Mouse (Mus musculus) forebrain, embryonic 14.5 days (tissue): ENCODE results near the gene Agpat2. TPM values are rescaled to one million over a fixed set of nuclear protein-coding genes. Genes with fewer than 3 reads are reported as not detected.

Experiments used
- ATAC-seq: fragments of 200-750 bp; cut with Nextera tagmentation; 2 replicates; pipeline ENCODE4 v1.8.0; 2017; ENCODE audit warnings: mild to moderate bottlenecking, moderate library complexity
- DNase-seq: peaks from one replicate; pipeline ENCODE4 v3.0.0-alpha.2; 2015; ENCODE audit warnings: low spot score
- H3K27ac ChIP-seq: fragments of 300-500 bp; sonication (generic); 2 replicates; pipeline ENCODE4 v1.5.1; 2014; ENCODE audit warnings: low read depth, mild to moderate bottlenecking, control low read depth, low read length, moderate library complexity
- H3K27me3 ChIP-seq: fragments of 300-500 bp; sonication (generic); replicated peaks from 2 replicates; pipeline ENCODE4 v1.6.1; 2014; ENCODE audit warnings: low read length, control low read depth, mixed read lengths; ENCODE audit not compliant: control insufficient read depth, insufficient read depth
- H3K36me3 ChIP-seq: fragments of 300-500 bp; sonication (generic); 2 replicates; pipeline ENCODE4 v1.6.1; 2014; ENCODE audit warnings: low read length, control low read depth; ENCODE audit not compliant: control insufficient read depth, insufficient read depth
- H3K4me1 ChIP-seq: fragments of 300-500 bp; sonication (generic); 2 replicates; pipeline ENCODE4 v1.6.1; 2014; ENCODE audit warnings: antibody characterized with exemption, low read length, control low read depth; ENCODE audit not compliant: control insufficient read depth, insufficient read depth
- H3K4me2 ChIP-seq: fragments of 300-500 bp; sonication (generic); 2 replicates; pipeline ENCODE4 v1.6.1; 2014; ENCODE audit warnings: mild to moderate bottlenecking, control low read depth, low read length
- H3K4me3 ChIP-seq: fragments of 300-500 bp; sonication (generic); 2 replicates; pipeline ENCODE4 v1.5.1; 2014; ENCODE audit warnings: low read depth, low read length, control low read depth
- H3K9ac ChIP-seq: fragments of 300-500 bp; sonication (generic); 2 replicates; pipeline ENCODE4 v1.6.1; 2014; ENCODE audit warnings: mild to moderate bottlenecking, low read length, control low read depth, moderate library complexity
- H3K9me3 ChIP-seq: fragments of 300-500 bp; sonication (generic); replicated peaks from 2 replicates; pipeline ENCODE4 v1.6.1; 2016; ENCODE audit warnings: low read length, control low read depth, mixed read lengths; ENCODE audit not compliant: control insufficient read depth
- WGBS: fragments of 180-500 bp; shearing (Covaris S2); extraction: QIAGEN DNeasy Blood & Tissue Kit; methylation state at CpG from one replicate; pipeline ENCODE4 v1.1.7; 2014; 5-methylcytosine and 5-hydroxymethylcytosine counted together
- polyA plus RNA-seq: library from polyadenylated mRNA; unstranded; fragments of >200 nt; fragmentation: Nextera tagmentation; extraction: Ambion mirVana; gene quantifications from 2 replicates; pipeline ENCODE4 v1.2.1, GENCODE M21; 2014

The Agpat2 gene
- polyA plus RNA-seq, 1 experiment from 2014 or later, result 4.0 TPM

DNA sequence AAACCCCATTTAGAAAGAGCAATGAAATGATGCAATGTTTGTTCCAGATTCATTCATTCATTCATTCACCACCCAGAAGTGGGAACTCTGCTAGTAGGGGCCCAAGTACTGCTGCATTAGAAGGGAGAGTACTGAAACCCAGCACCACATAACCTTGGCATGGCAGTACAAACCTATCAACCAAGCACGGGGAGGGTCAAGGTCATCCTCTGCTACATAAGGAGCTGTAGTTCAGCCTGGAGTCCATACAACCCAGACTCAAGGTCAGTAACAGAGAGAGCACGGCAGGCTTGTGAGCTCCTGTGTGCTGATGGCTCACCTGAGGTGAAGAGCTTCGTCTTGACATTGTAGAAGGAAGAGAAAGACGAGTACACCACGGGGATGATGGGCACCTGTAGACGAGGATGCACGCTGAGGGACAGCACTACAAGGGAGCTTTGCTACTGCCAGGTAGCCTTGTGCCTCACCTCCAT lies 9.7 kb downstream of the Agpat2 start:
- H3K36me3 ChIP-seq, result no peaks in the 10 kb centered on the region
- 93% methylated on average over 7 of the region's 7 CpGs for WGBS
- H3K4me1 ChIP-seq, result no peaks in the 10 kb centered on the region
- no peak overlapping the region for H3K4me2 ChIP-seq
- H3K9ac ChIP-seq, result no peak overlapping the region
- H3K27ac ChIP-seq, result no peak overlapping the region
- H3K9me3 ChIP-seq, result no peaks in the 10 kb centered on the region
- ATAC-seq, result no peak
- no peaks in the 10 kb centered on the region for H3K27me3 ChIP-seq
- H3K4me3 ChIP-seq, result no peak overlapping the region
- no peak for DNase-seq

DNA sequence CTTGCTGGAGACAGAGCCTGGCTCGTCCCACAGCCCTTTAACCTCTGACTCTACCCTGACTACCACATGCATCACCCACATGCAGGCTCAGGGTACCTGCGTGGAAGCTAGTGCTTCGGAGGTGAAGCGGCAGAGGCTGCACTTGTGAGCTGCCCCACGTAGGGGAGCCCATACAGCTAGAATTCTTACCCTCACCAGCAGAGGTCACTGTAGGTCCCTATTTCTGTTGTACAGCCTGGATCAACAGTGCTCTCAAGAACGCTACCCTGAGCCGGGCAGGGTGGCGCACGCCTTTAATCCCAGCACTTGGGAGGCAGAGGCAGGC lies 10.2 kb downstream of the Agpat2 start:
- H3K4me3 ChIP-seq, result no peak overlapping the region
- no peak overlapping the region for H3K4me2 ChIP-seq
- no peaks in the 10 kb centered on the region for H3K27me3 ChIP-seq
- ATAC-seq (no peak), DNase-seq (no peak)
- H3K9me3 ChIP-seq, result no peaks in the 10 kb centered on the region
- no peak overlapping the region for H3K27ac ChIP-seq
- 65% methylated on average over 9 of the region's 9 CpGs for WGBS
- H3K9ac ChIP-seq, result no peak overlapping the region
- H3K4me1 ChIP-seq, result no peaks in the 10 kb centered on the region
- H3K36me3 ChIP-seq, result no peaks in the 10 kb centered on the region

DNA sequence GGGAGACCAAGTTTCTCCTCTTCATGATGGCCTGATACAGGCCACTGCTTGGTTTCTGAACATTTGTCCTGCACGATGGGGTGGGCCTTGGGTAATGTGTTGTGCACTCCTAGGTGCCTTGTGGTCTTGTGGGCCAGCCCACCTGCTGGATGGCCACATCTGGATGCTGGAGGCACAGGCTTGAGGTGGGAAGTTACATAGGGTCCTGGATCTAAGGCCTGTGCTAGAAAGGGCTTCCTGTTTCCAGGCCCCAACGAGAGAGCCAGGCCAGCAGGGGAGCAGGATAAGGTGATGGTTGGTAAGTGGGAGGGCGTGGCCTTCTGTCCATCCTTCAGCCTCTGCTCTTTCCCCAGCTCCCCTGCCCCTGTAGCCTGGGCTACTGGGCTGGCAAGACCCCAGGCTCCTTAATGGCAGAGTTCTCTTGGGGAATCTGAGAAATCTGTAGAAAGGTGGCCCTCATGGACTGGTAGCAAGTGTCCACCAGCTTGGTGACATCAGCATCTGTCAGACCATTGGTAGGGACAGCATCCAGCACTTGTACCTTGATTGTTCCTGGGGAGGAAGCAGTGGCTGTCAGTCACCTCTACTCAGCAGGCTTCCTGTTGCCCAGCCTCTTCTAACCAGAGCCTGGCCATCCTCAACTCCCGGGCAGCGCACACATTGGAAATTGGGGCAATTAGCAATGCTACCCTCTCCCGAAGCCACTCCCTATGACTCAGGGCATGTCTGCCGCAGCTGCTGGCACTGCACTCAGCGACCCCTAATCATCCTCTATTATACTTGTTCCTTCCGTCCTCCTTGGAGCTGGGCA lies 10.8 kb downstream of the Agpat2 start:
- Histone ChIP-seq H3K4me3 (no peak overlapping the region), H3K27me3 (no peaks in the 10 kb centered on the region), H3K4me2 (no peak overlapping the region), H3K4me1 (no peaks in the 10 kb centered on the region), H3K27ac (no peak overlapping the region), H3K9ac (no peak overlapping the region), H3K9me3 (no peaks in the 10 kb centered on the region), H3K36me3 (no peaks in the 10 kb centered on the region)
- DNase-seq (no peak), ATAC-seq (no peak)
- 81% methylated on average over 9 of the region's 9 CpGs for WGBS

DNA sequence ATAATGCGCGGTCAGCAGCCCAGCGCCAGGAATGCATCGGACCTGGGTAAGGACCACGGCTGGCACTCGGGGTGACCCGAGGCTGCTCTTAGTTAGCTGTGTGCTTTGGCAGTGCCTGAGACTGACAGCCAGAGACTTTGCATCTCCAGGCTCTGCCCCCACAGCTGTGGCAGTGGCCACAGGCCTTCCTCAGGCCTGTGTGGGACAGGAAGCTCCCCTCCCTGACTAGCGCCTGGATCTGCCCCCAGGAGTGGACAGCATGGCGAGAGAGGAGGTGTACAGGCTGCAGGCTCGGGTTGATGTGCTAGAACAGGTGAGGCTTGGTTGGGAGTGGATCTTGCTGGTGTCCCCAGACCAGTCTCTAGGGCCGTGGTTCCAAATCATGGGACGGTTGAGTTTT lies 12.8 kb downstream of the Agpat2 start:
- WGBS, result 83% methylated on average over 12 of the region's 12 CpGs

DNA sequence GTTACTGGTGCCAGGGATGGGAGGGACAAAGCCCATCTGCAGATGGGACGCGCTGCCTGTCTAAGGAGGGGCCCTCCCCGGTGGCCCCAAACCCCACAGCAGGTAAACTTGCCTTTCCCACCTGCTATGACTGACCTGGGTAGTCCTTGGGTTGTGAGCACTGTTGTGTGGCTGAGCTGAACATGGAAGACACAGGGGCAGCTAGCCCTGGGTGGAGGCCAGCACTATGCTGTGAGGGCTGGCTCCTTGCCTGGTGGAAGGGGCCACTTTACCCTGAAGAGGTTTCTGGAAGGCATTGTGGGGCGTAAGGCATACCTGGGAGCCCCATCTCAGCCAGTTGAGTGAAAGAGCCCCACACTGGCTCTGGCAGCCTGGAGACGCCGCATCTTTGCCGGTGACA lies 13.3 kb downstream of the Agpat2 start:
- WGBS, result 86% methylated on average over 7 of the region's 7 CpGs

More for the DNA sequence above, 12.8 kb downstream of the Agpat2 start:
- Histone ChIP-seq H3K36me3 (no peaks in the 10 kb centered on the region), H3K27me3 (no peaks in the 10 kb centered on the region), H3K4me3 (no peak overlapping the region), H3K27ac (no peak overlapping the region), H3K4me2 (no peak overlapping the region), H3K4me1 (no peaks in the 10 kb centered on the region), H3K9me3 (no peaks in the 10 kb centered on the region), H3K9ac (no peak overlapping the region)
- ATAC-seq, result no peak
- DNase-seq, result no peak

DNA sequence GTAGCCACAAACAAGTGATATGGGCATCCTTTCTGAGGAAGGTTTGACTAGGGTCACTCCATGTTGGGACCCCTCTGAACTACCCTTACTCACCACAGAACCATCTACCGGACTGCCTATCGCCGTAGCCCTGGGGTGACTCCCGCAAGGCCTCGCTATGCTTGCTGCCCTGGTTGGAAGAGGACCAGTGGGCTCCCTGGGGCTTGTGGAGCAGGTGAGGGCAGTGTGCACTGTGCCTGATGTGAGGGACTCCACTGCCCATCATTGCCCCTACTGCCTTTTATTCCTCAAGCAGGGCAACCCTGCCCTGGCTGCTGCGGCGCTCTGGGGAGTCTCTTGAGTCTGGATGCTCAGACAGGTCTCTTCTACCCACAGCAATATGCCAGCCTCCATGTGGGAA lies 13.9 kb downstream of the Agpat2 start:
- H3K4me1 ChIP-seq, result no peaks in the 10 kb centered on the region
- WGBS, result 93% methylated on average over 7 of the region's 7 CpGs
- no peak overlapping the region for H3K9ac ChIP-seq
- no peak for DNase-seq
- H3K9me3 ChIP-seq, result no peaks in the 10 kb centered on the region
- H3K4me3 ChIP-seq, result no peak overlapping the region
- no peak for ATAC-seq
- H3K4me2 ChIP-seq, result no peak overlapping the region
- no peaks in the 10 kb centered on the region for H3K27me3 ChIP-seq
- no peaks in the 10 kb centered on the region for H3K36me3 ChIP-seq
- H3K27ac ChIP-seq, result no peak overlapping the region

More for the DNA sequence above, 13.3 kb downstream of the Agpat2 start:
- no peaks in the 10 kb centered on the region for H3K9me3 ChIP-seq
- ATAC-seq (no peak), DNase-seq (no peak)
- no peaks in the 10 kb centered on the region for H3K27me3 ChIP-seq
- H3K4me2 ChIP-seq, result no peak overlapping the region
- H3K27ac ChIP-seq, result no peak overlapping the region
- H3K36me3 ChIP-seq, result no peaks in the 10 kb centered on the region
- no peaks in the 10 kb centered on the region for H3K4me1 ChIP-seq
- H3K9ac ChIP-seq, result no peak overlapping the region
- no peak overlapping the region for H3K4me3 ChIP-seq

DNA sequence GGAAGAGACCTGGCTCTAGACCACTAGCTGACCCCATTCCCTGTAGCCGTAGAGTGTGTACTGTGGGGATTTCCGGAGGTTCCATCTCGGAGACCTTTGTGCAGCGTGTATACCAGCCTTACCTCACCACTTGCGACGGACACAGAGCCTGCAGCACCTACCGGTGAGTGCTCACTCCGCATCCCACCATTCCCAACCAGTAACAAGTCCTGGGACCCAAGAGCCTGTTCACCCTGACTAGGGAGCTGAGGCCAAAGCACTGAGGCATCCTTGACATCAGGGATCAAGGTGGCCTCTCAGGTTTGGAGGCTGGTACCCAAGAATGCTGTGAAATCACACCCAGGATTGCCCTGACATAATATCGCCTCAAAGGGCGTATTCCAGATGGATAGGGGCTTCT lies 14.9 kb downstream of the Agpat2 start:
- H3K4me2 ChIP-seq, result no peak overlapping the region
- no peak overlapping the region for H3K27ac ChIP-seq
- H3K9ac ChIP-seq, result no peak overlapping the region
- ATAC-seq (no peak), DNase-seq (no peak)
- H3K9me3 ChIP-seq, result no peaks in the 10 kb centered on the region
- no peaks in the 10 kb centered on the region for H3K27me3 ChIP-seq
- no peaks in the 10 kb centered on the region for H3K4me1 ChIP-seq
- H3K36me3 ChIP-seq, result no peaks in the 10 kb centered on the region
- H3K4me3 ChIP-seq, result no peak overlapping the region
- WGBS, result 87% methylated on average over 10 of the region's 10 CpGs

DNA sequence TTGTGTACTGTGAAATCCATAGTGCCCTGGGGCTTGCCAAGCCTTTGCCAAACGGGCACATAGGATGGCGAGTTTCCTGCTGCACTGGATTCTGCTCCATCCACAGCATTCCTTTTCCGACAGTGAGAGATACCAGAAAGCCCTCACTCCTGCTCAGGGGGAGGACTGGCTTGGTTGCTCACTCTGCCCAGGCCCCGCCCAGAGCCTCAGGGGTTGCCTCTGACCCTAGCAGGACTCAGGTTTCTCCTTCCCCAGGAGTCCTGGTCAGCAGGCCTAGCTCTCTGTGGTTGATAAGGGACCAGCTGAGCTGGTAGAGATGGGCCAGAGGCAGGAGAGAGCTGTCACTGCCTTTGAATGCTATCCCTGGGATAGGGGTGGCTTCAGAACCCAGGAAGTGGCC lies 15.6 kb downstream of the Agpat2 start:
- peak overlapping the region; percentile 33; the same call in 1 of the 2 replicates for H3K27ac ChIP-seq
- no peaks in the 10 kb centered on the region for H3K9me3 ChIP-seq
- H3K4me1 ChIP-seq, result no peaks in the 10 kb centered on the region
- DNase-seq, result no peak
- no peaks in the 10 kb centered on the region for H3K27me3 ChIP-seq
- H3K4me2 ChIP-seq, result no peak overlapping the region
- WGBS, result 56% methylated on average over 4 of the region's 4 CpGs
- no peak overlapping the region for H3K4me3 ChIP-seq
- no peak overlapping the region; the same call in 1 of the 2 replicates for H3K9ac ChIP-seq
- no peak for ATAC-seq
- no peaks in the 10 kb centered on the region for H3K36me3 ChIP-seq

DNA sequence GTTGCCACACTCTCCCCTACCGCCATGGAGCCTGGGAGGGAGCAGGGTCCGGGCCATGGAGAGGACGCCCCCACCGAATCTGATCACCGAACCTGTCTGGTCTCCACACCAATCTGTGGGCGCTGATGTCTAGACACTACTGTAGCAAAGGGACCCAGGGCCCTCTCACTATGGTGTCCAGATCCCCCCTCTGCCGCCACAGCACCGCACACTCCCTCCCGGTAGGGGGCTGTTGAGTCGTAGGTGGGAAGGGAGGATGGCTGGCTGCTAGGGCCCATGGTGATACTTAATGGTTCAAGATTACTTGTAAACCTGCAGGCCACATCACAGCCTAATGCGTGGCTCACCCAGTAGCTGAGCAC lies 17.2 kb downstream of the Agpat2 start:
- Histone ChIP-seq H3K27ac (peak overlapping the region; percentile 24; the same call in 1 of the 2 replicates), H3K4me3 (peak overlapping the region; percentile 54), H3K36me3 (no peaks in the 10 kb centered on the region), H3K27me3 (no peaks in the 10 kb centered on the region), H3K4me1 (no peaks in the 10 kb centered on the region), H3K9ac (peak overlapping the region; percentile 60), H3K4me2 (peak overlapping the region; percentile 66), H3K9me3 (no peaks in the 10 kb centered on the region)
- ATAC-seq, result peak; percentile 59
- DNase-seq, result peak; percentile 42
- 6% methylated on average over 11 of the region's 11 CpGs for WGBS
